Mouse (Mus musculus) liver, adult 2 months (tissue): Measurements from ENCODE around the gene Arhgef28. TPM values are rescaled to one million over a fixed set of nuclear protein-coding genes. Genes with fewer than 3 reads are reported as not detected.

Source experiments
- DNase-seq: peaks from one replicate; pipeline ENCODE4 v3.0.0-alpha.2; 2011; ENCODE audit warnings: low read depth, low spot score; ENCODE audit errors: extremely low read depth
- H3K27ac ChIP-seq: fragments of 200-500 bp; replicated peaks from 2 replicates; pipeline ENCODE4 v1.5.1; 2012; ENCODE audit warnings: low read depth, mild to moderate bottlenecking, control low read depth, inconsistent platforms, low read length; ENCODE audit not compliant: insufficient read depth
- H3K27me3 ChIP-seq: fragments of 200-500 bp; 2 replicates; pipeline ENCODE4 v1.6.1; 2012; ENCODE audit warnings: mild to moderate bottlenecking, moderate library complexity, low read length, inconsistent platforms; ENCODE audit not compliant: control insufficient read depth, insufficient read depth
- H3K36me3 ChIP-seq: fragments of 200-500 bp; 2 replicates; pipeline ENCODE4 v1.6.1; 2012; ENCODE audit warnings: low read length, inconsistent platforms; ENCODE audit not compliant: control insufficient read depth, insufficient read depth
- H3K4me1 ChIP-seq: fragments of 200-500 bp; 2 replicates; pipeline ENCODE4 v1.6.1; 2011; ENCODE audit warnings: low read length; ENCODE audit not compliant: control insufficient read depth, insufficient read depth
- H3K4me3 ChIP-seq: fragments of 200-500 bp; 2 replicates; pipeline ENCODE4 v1.5.1; 2011; ENCODE audit warnings: low read depth, mild to moderate bottlenecking, control low read depth, low read length, moderate library complexity; ENCODE audit not compliant: insufficient read depth
- H3K79me2 ChIP-seq: fragments of 200-500 bp; 2 replicates; pipeline ENCODE4 v1.6.1; 2012; ENCODE audit warnings: inconsistent platforms, mild to moderate bottlenecking, low read length, moderate library complexity; ENCODE audit not compliant: control insufficient read depth, insufficient read depth
- H3K9ac ChIP-seq: fragments of 200-500 bp; 2 replicates; pipeline ENCODE4 v1.6.1; 2012; ENCODE audit warnings: low read depth, mild to moderate bottlenecking, control low read depth, inconsistent platforms, low read length
- CTCF ChIP-seq: fragments of 200-500 bp; IDR thresholded peaks from 2 replicates; pipeline ENCODE4 v1.5.1; 2011; ENCODE audit warnings: low read depth, low read length, control low read depth
- POLR2A ChIP-seq: fragments of 200-500 bp; IDR thresholded peaks from 2 replicates; pipeline ENCODE4 v1.6.1; 2011; ENCODE audit warnings: low read length, control low read depth; ENCODE audit not compliant: insufficient read depth; ENCODE audit errors: extremely low read depth
- WGBS: fragments of 180-500 bp; shearing (Covaris S2); methylation state at CpG from one replicate; pipeline ENCODE4 v1.1.7; 2018; 5-methylcytosine and 5-hydroxymethylcytosine counted together
- polyA plus RNA-seq: library from polyadenylated mRNA; depleted of rRNA; stranded (reverse); fragments of >200 nt; gene quantifications from 2 replicates; pipeline ENCODE4 v1.2.3, GENCODE M21; 2012
- total RNA-seq: library from RNA; depleted of rRNA; stranded (reverse); fragments of >200 nt; gene quantifications from 2 replicates; pipeline ENCODE4 v1.2.3, GENCODE M21; 2014

The Arhgef28 gene
- total and polyA plus RNA-seq, 2 experiments = 0.20 to 0.37 TPM

DNA sequence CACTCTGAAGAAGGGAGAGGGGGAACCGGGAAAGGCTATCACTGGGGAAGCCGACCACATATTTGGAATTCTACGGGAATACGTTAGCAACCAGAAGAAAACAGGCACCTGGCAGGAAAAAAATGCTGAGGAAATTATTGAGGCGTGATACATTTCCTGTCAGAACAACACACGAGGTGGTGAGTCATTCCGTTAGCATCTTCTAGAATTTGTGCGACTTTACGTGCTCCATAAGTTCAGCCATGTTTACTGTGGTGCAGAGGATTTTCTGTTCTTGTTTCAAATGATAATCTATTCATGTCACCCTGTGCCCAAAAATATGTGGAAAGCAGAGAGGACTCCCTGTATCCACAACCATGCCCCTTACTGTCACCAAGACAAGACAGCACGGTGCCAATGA, 13.6 kb downstream of the Arhgef28 start:
- H3K27me3 ChIP-seq = no peaks in the 10 kb centered on the region; the same call in 1 of the 2 replicates
- H3K27ac ChIP-seq = no peak overlapping the region
- no peak overlapping the region for H3K4me3 ChIP-seq
- no peaks in the 10 kb centered on the region for H3K4me1 ChIP-seq
- H3K79me2 ChIP-seq = no peaks in the 10 kb centered on the region
- TF ChIP-seq POLR2A = no peak
- TF ChIP-seq CTCF = no peak
- WGBS = 65% methylated on average over 10 of the region's 10 CpGs
- DNase-seq = no peak
- no peaks in the 10 kb centered on the region for H3K36me3 ChIP-seq
- H3K9ac ChIP-seq = no peak overlapping the region

DNA sequence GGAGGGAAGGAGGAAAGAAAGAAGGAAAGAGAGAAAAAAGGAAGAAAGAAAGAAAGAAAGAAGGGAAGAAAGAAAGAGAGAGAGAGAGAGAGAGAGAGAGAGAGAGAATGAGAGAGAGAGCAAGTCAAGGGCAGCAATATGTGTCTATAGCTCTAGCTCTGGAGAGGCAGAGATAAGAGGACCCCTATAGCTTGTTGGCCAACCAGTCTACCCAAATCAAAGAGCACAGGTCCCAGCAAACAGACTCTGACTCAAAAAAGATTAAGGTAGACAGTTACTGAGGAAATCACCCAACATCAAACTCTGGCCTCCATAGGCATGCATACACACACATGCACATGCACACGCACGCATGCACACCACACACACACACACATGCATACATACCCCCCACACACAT, 17.7 kb downstream of the Arhgef28 start:
- no peaks in the 10 kb centered on the region for H3K36me3 ChIP-seq
- no peaks in the 10 kb centered on the region for H3K4me1 ChIP-seq
- no peak overlapping the region for H3K9ac ChIP-seq
- H3K79me2 ChIP-seq = no peaks in the 10 kb centered on the region
- 97% methylated on average over 2 of the region's 2 CpGs for WGBS
- H3K27ac ChIP-seq = no peak overlapping the region
- no peak for DNase-seq
- H3K4me3 ChIP-seq = no peak overlapping the region
- no peak for TF ChIP-seq POLR2A
- no peak for TF ChIP-seq CTCF
- H3K27me3 ChIP-seq = 0 out of 2 replicates have a peak, but pooled peaks cover 2% of the 10 kb centered on the region

DNA sequence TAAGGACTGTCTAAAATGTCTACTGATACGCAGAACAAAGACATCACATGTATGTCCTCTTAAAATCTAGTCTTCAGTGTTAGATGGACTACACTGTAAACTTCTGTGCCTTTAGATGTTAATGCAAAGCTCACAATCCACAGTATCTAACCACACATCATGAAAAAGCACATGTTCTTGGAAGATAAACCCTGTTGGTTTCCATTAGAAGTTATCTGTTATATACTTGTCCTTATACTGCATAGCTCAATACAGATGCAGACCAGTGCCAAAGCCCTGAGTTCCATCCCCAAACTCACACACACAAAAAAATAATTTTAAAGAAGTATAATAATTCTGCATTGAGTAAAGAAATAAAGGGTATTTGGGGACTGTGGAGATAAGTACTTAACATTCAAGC, 18.3 kb downstream of the Arhgef28 start:
- H3K4me3 ChIP-seq = no peak overlapping the region
- H3K79me2 ChIP-seq = no peaks in the 10 kb centered on the region
- H3K9ac ChIP-seq = no peak overlapping the region
- H3K36me3 ChIP-seq = no peaks in the 10 kb centered on the region
- no peak for DNase-seq
- H3K27me3 ChIP-seq = 0 out of 2 replicates have a peak, but pooled peaks cover 2% of the 10 kb centered on the region
- H3K4me1 ChIP-seq = no peaks in the 10 kb centered on the region
- no peak for TF ChIP-seq POLR2A
- no peak for TF ChIP-seq CTCF
- 96% methylated on average over 1 of the region's 1 CpGs for WGBS
- no peak overlapping the region for H3K27ac ChIP-seq

DNA sequence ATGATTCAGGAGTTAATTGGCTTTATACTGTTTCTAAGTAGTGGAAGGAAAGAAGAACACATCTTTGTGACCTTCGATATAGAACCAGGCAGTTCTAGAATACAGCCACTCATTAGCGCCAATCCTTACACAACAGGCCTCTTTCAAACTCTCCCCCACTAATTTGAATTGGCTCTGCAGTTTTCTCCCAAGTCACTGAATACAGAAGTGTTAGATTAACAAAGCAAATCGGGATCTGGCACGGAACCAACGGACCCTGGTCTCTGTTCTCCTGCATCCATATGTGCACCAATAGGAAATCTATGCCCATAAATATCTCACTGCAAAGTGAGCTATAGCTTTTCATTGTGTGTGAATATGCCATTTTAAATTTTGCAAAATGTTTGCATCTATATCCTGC, 20.1 kb downstream of the Arhgef28 start:
- no peak overlapping the region for H3K9ac ChIP-seq
- WGBS = 82% methylated on average over 5 of the region's 5 CpGs
- H3K27ac ChIP-seq = no peak overlapping the region
- no peaks in the 10 kb centered on the region for H3K4me1 ChIP-seq
- TF ChIP-seq CTCF (no peak), POLR2A (no peak)
- no peak for DNase-seq
- 0 out of 2 replicates have a peak, but pooled peaks cover 2% of the 10 kb centered on the region for H3K27me3 ChIP-seq
- no peak overlapping the region for H3K4me3 ChIP-seq
- no peaks in the 10 kb centered on the region for H3K36me3 ChIP-seq
- no peaks in the 10 kb centered on the region for H3K79me2 ChIP-seq

DNA sequence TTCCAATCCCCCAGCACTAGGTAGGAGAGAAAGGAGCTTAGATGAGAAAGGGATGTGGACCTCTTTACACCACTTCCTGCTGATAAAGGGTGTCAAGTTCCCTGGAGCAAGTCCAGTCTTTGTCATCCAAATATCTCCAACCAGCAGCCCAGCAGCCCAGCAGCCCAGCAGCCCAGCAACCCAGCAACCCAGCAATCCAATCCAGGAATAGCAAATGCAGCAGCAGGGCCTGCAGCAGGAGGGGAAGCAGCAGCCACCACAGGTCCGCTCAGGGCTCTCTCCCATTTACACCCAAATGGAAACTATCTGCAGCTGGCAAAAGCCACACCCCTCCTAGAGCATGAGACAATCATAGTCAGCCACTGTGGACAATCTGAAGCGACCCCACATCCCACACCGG, 21.6 kb downstream of the Arhgef28 start:
- H3K27ac ChIP-seq = no peak overlapping the region

DNA sequence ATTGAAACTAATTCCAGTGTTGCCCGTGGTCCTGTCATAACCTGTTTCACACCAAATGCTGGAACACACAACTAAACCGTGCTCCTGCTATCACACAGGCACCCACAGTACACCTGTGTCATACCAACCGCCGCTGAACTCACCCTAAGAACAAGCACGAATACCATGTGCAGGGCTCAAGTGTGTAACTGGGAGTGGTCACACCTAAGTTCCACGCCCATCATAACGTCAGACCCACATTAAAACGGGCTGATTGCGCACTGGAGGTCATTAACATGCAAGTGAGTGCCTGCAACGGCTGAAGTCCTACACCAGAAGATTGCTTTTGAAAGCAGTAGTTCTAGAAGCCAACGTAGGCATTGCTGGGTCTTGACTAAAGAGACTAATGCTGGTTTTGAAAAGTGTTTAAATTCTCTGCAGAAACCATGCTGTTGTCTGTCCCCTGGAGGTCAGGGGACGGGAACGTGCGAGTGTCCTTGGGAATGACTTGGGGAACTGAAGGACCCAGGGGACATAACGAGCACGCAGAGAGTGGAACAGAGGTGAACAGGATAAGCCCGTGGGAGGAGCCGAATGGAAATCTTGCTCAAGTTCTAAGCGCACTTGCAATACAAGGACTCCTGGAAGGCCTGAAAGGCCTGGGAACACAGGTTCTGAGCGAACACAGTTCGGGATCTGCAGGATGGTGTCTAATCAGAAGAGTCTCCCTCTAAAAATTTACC, 22.9 kb downstream of the Arhgef28 start:
- Histone ChIP-seq H3K27me3 (0 out of 2 replicates have a peak, but pooled peaks cover 2% of the 10 kb centered on the region), H3K9ac (no peak overlapping the region), H3K4me1 (no peaks in the 10 kb centered on the region), H3K4me3 (no peak overlapping the region), H3K79me2 (no peaks in the 10 kb centered on the region), H3K27ac (no peak overlapping the region), H3K36me3 (no peaks in the 10 kb centered on the region)
- DNase-seq = no peak
- 88% methylated on average over 21 of the region's 21 CpGs for WGBS
- no peak for TF ChIP-seq POLR2A
- no peak for TF ChIP-seq CTCF

More for the DNA sequence above, 21.6 kb downstream of the Arhgef28 start:
- Histone ChIP-seq H3K79me2 (no peaks in the 10 kb centered on the region), H3K4me3 (no peak overlapping the region), H3K4me1 (no peaks in the 10 kb centered on the region), H3K27me3 (0 out of 2 replicates have a peak, but pooled peaks cover 2% of the 10 kb centered on the region), H3K36me3 (no peaks in the 10 kb centered on the region), H3K9ac (no peak overlapping the region)
- 59% methylated on average over 3 of the region's 3 CpGs for WGBS
- TF ChIP-seq CTCF (no peak), POLR2A (no peak)
- DNase-seq = no peak
